Mouse (Mus musculus) liver, embryonic 14.5 days (tissue): ENCODE data around the gene Ddn.

Source experiments
- CTCF ChIP-seq: IDR thresholded peaks from 2 replicates; pipeline ENCODE4 v1.5.1; 2016; ENCODE audit warnings: antibody characterized with exemption, low read depth, control low read depth
- EP300 ChIP-seq: IDR thresholded peaks from 2 replicates; pipeline ENCODE4 v1.6.1; 2016; ENCODE audit warnings: antibody characterized with exemption, low read depth

DNA sequence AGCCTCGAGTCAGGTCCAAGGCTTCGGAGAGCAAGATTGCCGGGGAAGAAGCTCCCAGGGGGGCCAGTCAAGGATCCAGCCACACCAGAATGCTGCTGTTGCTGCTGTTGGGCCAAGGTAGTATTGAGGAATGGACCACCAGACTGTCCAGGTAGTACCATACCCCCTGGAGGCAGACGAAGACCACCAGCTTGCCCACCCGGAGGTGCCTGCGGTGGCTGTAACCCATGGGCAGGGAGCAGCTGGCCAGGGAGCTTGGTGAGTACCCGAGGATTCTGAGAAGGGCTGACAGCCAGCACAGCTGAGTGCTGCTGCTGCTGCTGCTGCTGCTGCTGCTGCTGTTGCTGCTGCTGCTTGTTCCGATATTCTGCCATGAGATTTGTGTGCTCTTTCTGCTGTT is 36.9 kb upstream of the Ddn start:
- TF ChIP-seq CTCF (no peak), EP300 (no peak)
